In the genomic region with DNA sequence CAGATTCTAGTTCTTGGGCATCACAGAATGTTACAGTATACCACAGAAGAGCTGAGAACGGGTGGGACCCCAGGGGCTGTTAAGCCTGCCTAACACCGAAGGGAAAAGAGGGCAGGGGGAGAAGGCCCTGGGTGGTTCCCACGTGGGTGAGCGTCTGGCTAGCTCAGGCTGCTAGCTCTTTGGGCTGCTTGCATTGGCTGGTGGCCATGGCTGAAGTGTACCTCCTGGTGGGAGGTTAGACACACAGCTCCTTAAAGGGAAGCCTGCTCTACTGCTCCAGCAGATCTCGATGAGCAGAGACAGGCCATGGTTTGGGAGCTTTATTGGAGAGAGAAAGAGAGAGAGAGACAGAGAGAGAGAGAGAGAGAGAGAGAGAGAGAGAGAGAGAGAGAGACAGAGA, we compare ENCODE assay signal across 12 mouse cellular contexts. TPM values are rescaled to one million over a fixed set of nuclear protein-coding genes. Genes with fewer than 3 reads are reported as not detected.
DNase-seq lines count a peak whose midpoint lies in the region; ATAC-seq and TF ChIP-seq lines count a peak whose summit lies in the region.
"Had no signal": no experiment of that assay in that cellular context is flagged by ENCODE, and none has a peak within 500 bp of the region (broad histone marks: within the 10 kb centered on the region; RNA-seq: fewer than 3 reads in every experiment).

No protein-coding gene starts in this region.

- no peak overlapping the region for H3K27ac ChIP-seq in cerebellum, adult 2 months (ENCODE audit: insufficient read depth, low read length)
- H3K27ac ChIP-seq in stomach, postnatal 0 days (replicated peaks) = no peak overlapping the region
- H3K27ac ChIP-seq: forebrain, embryonic 15.5 days; left cerebral cortex, adult 2 months had no signal

- no peaks in the 10 kb centered on the region for H3K27me3 ChIP-seq in cerebellum, adult 2 months (ENCODE audit: control insufficient read depth, insufficient read depth, low read length)
- H3K27me3 ChIP-seq in stomach, postnatal 0 days (ENCODE audit: control insufficient read depth, insufficient read depth, low read length) = no peaks in the 10 kb centered on the region
- H3K27me3 ChIP-seq: forebrain, embryonic 15.5 days had no signal

- no peak for TF ChIP-seq POLR2A in cerebellum, adult 2 months (IDR thresholded peaks at IDR 0.05; ENCODE audit: borderline replicate concordance, insufficient read depth, low read length)

- no peak overlapping the region for H3K4me2 ChIP-seq in stomach, postnatal 0 days (replicated peaks; ENCODE audit: low read depth)
- H3K4me2 ChIP-seq: forebrain, embryonic 15.5 days had no signal

- TF ChIP-seq CTCF in cerebellum, adult 2 months (IDR thresholded peaks at IDR 0.05; ENCODE audit: borderline replicate concordance, insufficient read depth, low read depth, low read length) = no peak
- peak; percentile 43; the same call in 1 of the 2 replicates for TF ChIP-seq CTCF in stomach, postnatal 0 days (IDR thresholded peaks at IDR 0.05; ENCODE audit: low read depth)

- no peak for TF ChIP-seq EP300 in stomach, postnatal 0 days (optimal IDR thresholded peaks at IDR 0.05)

- 10% methylated on average over 5 of the region's 5 CpGs for WGBS in cerebellum, adult 2 months
- WGBS in stomach, postnatal 0 days = 58% methylated on average over 5 of the region's 5 CpGs

- H3K36me3 ChIP-seq in stomach, postnatal 0 days (ENCODE audit: control insufficient read depth, insufficient read depth, low read length) = no peaks in the 10 kb centered on the region
- H3K36me3 ChIP-seq: forebrain, embryonic 15.5 days had no signal

- no peaks in the 10 kb centered on the region for H3K4me1 ChIP-seq in cerebellum, adult 2 months (ENCODE audit: control insufficient read depth, insufficient read depth, low read length)
- no peaks in the 10 kb centered on the region for H3K4me1 ChIP-seq in stomach, postnatal 0 days (replicated peaks; ENCODE audit: control insufficient read depth, insufficient read depth)
- H3K4me1 ChIP-seq: forebrain, embryonic 15.5 days had no signal

- ATAC-seq in stomach, postnatal 0 days (ENCODE audit: low FRiP score, low TSS enrichment) = no peak
- ATAC-seq: forebrain, embryonic 15.5 days; inflammation-experienced regulatory T-cells, adult 6 months had no signal

- no peak overlapping the region for H3K9ac ChIP-seq in stomach, postnatal 0 days (ENCODE audit: low read length)
- H3K9ac ChIP-seq: forebrain, embryonic 15.5 days had no signal

- no peak overlapping the region for H3K4me3 ChIP-seq in cerebellum, adult 2 months (replicated peaks; ENCODE audit: insufficient read depth, low read depth, low read length)
- no peak overlapping the region for H3K4me3 ChIP-seq in stomach, postnatal 0 days (ENCODE audit: low read depth, low read length)
- H3K4me3 ChIP-seq: forebrain, embryonic 15.5 days; left cerebral cortex, adult 2 months had no signal

- no peaks in the 10 kb centered on the region for H3K9me3 ChIP-seq in stomach, postnatal 0 days (ENCODE audit: control insufficient read depth, low read length)
- H3K9me3 ChIP-seq: forebrain, embryonic 15.5 days had no signal

- peak; percentile 47 to 58 for DNase-seq in cerebellum, postnatal 10 days
- DNase-seq in cerebellum, adult 2 months = no peak
- DNase-seq in kidney, postnatal 10 days = peak; percentile 27
- DNase-seq in kidney, postnatal 36 days = no peak
- peak; percentile 22 to 62 for DNase-seq in urinary bladder, postnatal 4 days (ENCODE audit: low spot score in 2 of 2)
- DNase-seq in urinary bladder, postnatal 10 days (ENCODE audit: low spot score) = no peak
- DNase-seq in stomach, postnatal 0 days (ENCODE audit: low spot score) = no peak
- no peak for DNase-seq in layer of hippocampus, postnatal 10 days (ENCODE audit: low spot score in 2 of 2)

RNA-seq across cellular contexts. Expression of gene Anxa1, which starts 46.3 kb away (rescaled TPM):
- polyA plus RNA-seq in cerebellum, adult 2 months (2012; rRNA removed) = 0.74 and 1.00 TPM in 2 replicates
- 666 and 760 TPM in 2 replicates for polyA plus RNA-seq in stomach, postnatal 0 days (2015; fragmentation: Nextera tagmentation; extraction: Ambion mirVana)
- 1 to 10 TPM; 1.8 to 2.2 TPM for total RNA-seq in layer of hippocampus, postnatal 10 days (2021)
- total RNA-seq: MEL had no signal

RNA-seq across cellular contexts. Expression of gene Aldh1a1, which starts 55.5 kb away (rescaled TPM):
- 257 and 274 TPM in 2 replicates for polyA plus RNA-seq in cerebellum, adult 2 months (2012; rRNA removed)
- polyA plus RNA-seq in stomach, postnatal 0 days (2015; fragmentation: Nextera tagmentation; extraction: Ambion mirVana) = 71.3 and 75.7 TPM in 2 replicates
- total RNA-seq in layer of hippocampus, postnatal 10 days (2021) = 10 to 100 TPM; 22.3 to 24.4 TPM
- polyA plus RNA-seq: inflammation-experienced regulatory T-cells, adult 6 months had no signal

Comparison
In these comparisons a context has a peak if more than half of its experiments do, and no peak if none do; other contexts are left out.
1. DNase-seq: peak in cerebellum, postnatal 10 days (2 of 2), kidney, postnatal 10 days (single experiment) and urinary bladder, postnatal 4 days (2 of 2); none in cerebellum, adult 2 months (0 of 2), kidney, postnatal 36 days (0 of 2), urinary bladder, postnatal 10 days (single experiment), stomach, postnatal 0 days (single experiment) and layer of hippocampus, postnatal 10 days (0 of 2).
2. RNA of gene Anxa1, which starts 46.3 kb away (polyA plus RNA-seq): 666 to 760 TPM in stomach, postnatal 0 days; 0.74 to 1.00 TPM in cerebellum, adult 2 months; every median in the first group is over 100 times any median in the second.